Mouse (Mus musculus): ENCODE measurements around the gene Brd3. TPM values are rescaled to one million over a fixed set of nuclear protein-coding genes. Genes with fewer than 3 reads are reported as not detected.
"Not testable (repeated sequence)": the region's sequence is repeated elsewhere in the genome, so short reads cannot be mapped to it uniquely, and the experiment has no call there.

The Brd3 gene
- polyA plus RNA-seq, 1 experiment from 2014 or later = 89.1 TPM

GRCm38 (mm10) chr2:27539772-27540514 is 32.5 kb upstream of the Brd3 start:
- ATAC-seq (ENCODE audit: borderline replicate concordance, extremely low read depth, low FRiP score, low TSS enrichment) = peak; percentile 97
- peaks cover 22% of the 10 kb centered on the region for H3K36me3 ChIP-seq
- whole genome bisulfite sequencing = under 1% methylated on average over 46 of the region's 46 CpGs
- H3K9ac ChIP-seq = peak overlapping the region; percentile 46
- H3K4me3 ChIP-seq = peak overlapping the region; percentile 45
- no peaks in the 10 kb centered on the region for H3K27me3 ChIP-seq
- H3K9me3 ChIP-seq = no peaks in the 10 kb centered on the region
- H3K4me1 ChIP-seq = peaks cover 15% of the 10 kb centered on the region
- H3K4me2 ChIP-seq = peak overlapping the region; percentile 73
- H3K27ac ChIP-seq = peak overlapping the region; percentile 85

- H3K4me2 ChIP-seq = peak overlapping the region; percentile 73
- peaks cover 28% of the 10 kb centered on the region for H3K36me3 ChIP-seq
- no peak for ATAC-seq (ENCODE audit: borderline replicate concordance, extremely low read depth, low FRiP score, low TSS enrichment)
- no peaks in the 10 kb centered on the region for H3K9me3 ChIP-seq
- peaks cover 15% of the 10 kb centered on the region for H3K4me1 ChIP-seq
- H3K27me3 ChIP-seq = no peaks in the 10 kb centered on the region
- H3K4me3 ChIP-seq = 0 out of 2 replicates have a peak overlapping the region, but pooled peaks have one; percentile 45
- 7% methylated on average over 5 of the region's 5 CpGs for WGBS
- peak overlapping the region; percentile 85; the same call in 1 of the 2 replicates for H3K27ac ChIP-seq
- no peak overlapping the region for H3K9ac ChIP-seq
These were observed 31.9 kb upstream of the Brd3 start for GRCm38 (mm10) chr2:27539336-27539735.

GRCm38 (mm10) chr2:27538455-27539330 is 31.2 kb upstream of the Brd3 start:
- peak overlapping the region; percentile 73 for H3K4me2 ChIP-seq
- 61% methylated on average over 5 of the region's 5 CpGs for WGBS
- ATAC-seq (ENCODE audit: borderline replicate concordance, extremely low read depth, low FRiP score, low TSS enrichment); H3K27me3 ChIP-seq; H3K4me3 ChIP-seq; H3K9me3 ChIP-seq; H3K9ac ChIP-seq: not testable (repeated sequence)
- H3K4me1 ChIP-seq = peaks cover 15% of the 10 kb centered on the region
- H3K27ac ChIP-seq = peak overlapping the region; percentile 85; the same call in 1 of the 2 replicates
- peaks cover 35% of the 10 kb centered on the region for H3K36me3 ChIP-seq

GRCm38 (mm10) chr2:27518283-27518682 is 10.8 kb upstream of the Brd3 start:
- no peaks in the 10 kb centered on the region for H3K9me3 ChIP-seq
- no peak for ATAC-seq (ENCODE audit: borderline replicate concordance, extremely low read depth, low FRiP score, low TSS enrichment)

GRCm38 (mm10) chr2:27516289-27516688 is 8.8 kb upstream of the Brd3 start:
- H3K27me3 ChIP-seq = no peaks in the 10 kb centered on the region
- H3K36me3 ChIP-seq = peaks cover 33% of the 10 kb centered on the region
- no peak for ATAC-seq (ENCODE audit: borderline replicate concordance, extremely low read depth, low FRiP score, low TSS enrichment)
- 8% methylated on average over 1 of the region's 1 CpGs for WGBS
- peak overlapping the region; percentile 88 for H3K4me2 ChIP-seq
- peak overlapping the region; percentile 97 for H3K4me3 ChIP-seq
- H3K9me3 ChIP-seq = no peaks in the 10 kb centered on the region
- peak overlapping the region; percentile 96; the same call in 1 of the 2 replicates for H3K9ac ChIP-seq
- H3K4me1 ChIP-seq = peaks cover 28% of the 10 kb centered on the region
- H3K27ac ChIP-seq = no peak overlapping the region

More at GRCm38 (mm10) chr2:27518283-27518682, 10.8 kb upstream of the Brd3 start:
- 88% methylated on average over 3 of the region's 3 CpGs for WGBS
- no peaks in the 10 kb centered on the region for H3K27me3 ChIP-seq
- no peak overlapping the region for H3K4me3 ChIP-seq
- H3K4me1 ChIP-seq = peaks cover 28% of the 10 kb centered on the region
- peaks cover 50% of the 10 kb centered on the region for H3K36me3 ChIP-seq
- no peak overlapping the region for H3K4me2 ChIP-seq
- H3K27ac ChIP-seq = no peak overlapping the region
- no peak overlapping the region for H3K9ac ChIP-seq

- Histone ChIP-seq H3K27me3 (no peaks in the 10 kb centered on the region), H3K4me1 (peaks cover 28% of the 10 kb centered on the region), H3K27ac (peak overlapping the region; percentile 92), H3K9me3 (no peaks in the 10 kb centered on the region), H3K4me2 (peak overlapping the region; percentile 88), H3K36me3 (peaks cover 25% of the 10 kb centered on the region), H3K4me3 (peak overlapping the region; percentile 97), H3K9ac (peak overlapping the region; percentile 96)
- WGBS = 1% methylated on average over 39 of the region's 40 CpGs
- ATAC-seq (ENCODE audit: borderline replicate concordance, extremely low read depth, low FRiP score, low TSS enrichment) = peak; percentile 48
These were observed 8.1 kb upstream of the Brd3 start for GRCm38 (mm10) chr2:27515341-27516166.

GRCm38 (mm10) chr2:27514639-27515328 is 7.3 kb upstream of the Brd3 start, which contains the start of gene Wdr5:
Gene Wdr5 (plus strand): TSS chr2:27515157.
- peak within 1 kb of the TSS; percentile 97 for H3K4me3 ChIP-seq
- peak; percentile 92 for ATAC-seq (ENCODE audit: borderline replicate concordance, extremely low read depth, low FRiP score, low TSS enrichment)
- H3K27me3 ChIP-seq = no peaks in the 10 kb centered on the region
- peaks cover 18% of the 10 kb centered on the region for H3K36me3 ChIP-seq
- peak within 1 kb of the TSS; percentile 96 for H3K9ac ChIP-seq
- H3K9me3 ChIP-seq = no peaks in the 10 kb centered on the region
- peaks cover 28% of the 10 kb centered on the region for H3K4me1 ChIP-seq
- peak within 1 kb of the TSS; percentile 88 for H3K4me2 ChIP-seq
- WGBS = under 1% methylated on average over 57 of the region's 57 CpGs
- H3K27ac ChIP-seq = peak within 1 kb of the TSS; percentile 92

- H3K4me3 ChIP-seq = peak overlapping the region; percentile 97
- H3K36me3 ChIP-seq = peaks cover 8% of the 10 kb centered on the region; the same call in 1 of the 2 replicates
- H3K4me2 ChIP-seq = peak overlapping the region; percentile 88
- H3K27ac ChIP-seq = peak overlapping the region; percentile 92
- H3K27me3 ChIP-seq = no peaks in the 10 kb centered on the region
- H3K9me3 ChIP-seq = no peaks in the 10 kb centered on the region
- no peak for ATAC-seq (ENCODE audit: borderline replicate concordance, extremely low read depth, low FRiP score, low TSS enrichment)
- H3K9ac ChIP-seq = peak overlapping the region; percentile 96
- peaks cover 28% of the 10 kb centered on the region for H3K4me1 ChIP-seq
- 57% methylated on average over 5 of the region's 5 CpGs for WGBS
These were observed 6.4 kb upstream of the Brd3 start for GRCm38 (mm10) chr2:27513861-27514260.

GRCm38 (mm10) chr2:27512909-27513308 is 5.4 kb upstream of the Brd3 start:
- H3K4me2 ChIP-seq = no peak overlapping the region
- H3K36me3 ChIP-seq = no peaks in the 10 kb centered on the region
- no peak overlapping the region for H3K9ac ChIP-seq
- H3K9me3 ChIP-seq = no peaks in the 10 kb centered on the region
- H3K4me1 ChIP-seq = peaks cover 33% of the 10 kb centered on the region
- H3K27ac ChIP-seq = no peak overlapping the region
- no peaks in the 10 kb centered on the region for H3K27me3 ChIP-seq
- ATAC-seq (ENCODE audit: borderline replicate concordance, extremely low read depth, low FRiP score, low TSS enrichment) = no peak
- WGBS = 87% methylated on average over 3 of the region's 3 CpGs
- no peak overlapping the region for H3K4me3 ChIP-seq

GRCm38 (mm10) chr2:27510706-27511105 is 3.2 kb upstream of the Brd3 start:
- peaks cover 26% of the 10 kb centered on the region for H3K4me1 ChIP-seq
- H3K9me3 ChIP-seq = no peaks in the 10 kb centered on the region
- H3K36me3 ChIP-seq = no peaks in the 10 kb centered on the region
- ATAC-seq (ENCODE audit: borderline replicate concordance, extremely low read depth, low FRiP score, low TSS enrichment) = no peak
- no peak overlapping the region for H3K9ac ChIP-seq
- no peaks in the 10 kb centered on the region for H3K27me3 ChIP-seq
- no peak overlapping the region for H3K27ac ChIP-seq
- H3K4me3 ChIP-seq = no peak overlapping the region
- 90% methylated on average over 7 of the region's 7 CpGs for WGBS
- no peak overlapping the region for H3K4me2 ChIP-seq

GRCm38 (mm10) chr2:27506658-27507057 is 804 bp downstream of the Brd3 start:
- 89% methylated on average over 4 of the region's 4 CpGs for WGBS
- not testable (repeated sequence) for H3K4me2 ChIP-seq; H3K9ac ChIP-seq; H3K4me3 ChIP-seq; H3K36me3 ChIP-seq; H3K9me3 ChIP-seq; H3K27ac ChIP-seq; H3K27me3 ChIP-seq; ATAC-seq (ENCODE audit: borderline replicate concordance, extremely low read depth, low FRiP score, low TSS enrichment)
- H3K4me1 ChIP-seq = peaks cover 30% of the 10 kb centered on the region
